Mouse (Mus musculus) heart, postnatal 4 days (tissue): ENCODE data around the gene Lhfp. TPM values are rescaled to one million over a fixed set of nuclear protein-coding genes. Genes with fewer than 3 reads are reported as not detected.
A peak's percentile ranks its signal among the peaks of the same experiment; 100 is the strongest.

Source experiments
- DNase-seq: peaks from one replicate; pipeline ENCODE4 v3.0.0; 2021
- total RNA-seq, 2 experiments: library from RNA; stranded (reverse); gene quantifications; 2 replicates each; pipeline ENCODE4 v1.2.3; 2021

Gene Lhfp
- total RNA-seq, 2 experiments from 2014 or later = 76.4 to 79.6 TPM

DNA sequence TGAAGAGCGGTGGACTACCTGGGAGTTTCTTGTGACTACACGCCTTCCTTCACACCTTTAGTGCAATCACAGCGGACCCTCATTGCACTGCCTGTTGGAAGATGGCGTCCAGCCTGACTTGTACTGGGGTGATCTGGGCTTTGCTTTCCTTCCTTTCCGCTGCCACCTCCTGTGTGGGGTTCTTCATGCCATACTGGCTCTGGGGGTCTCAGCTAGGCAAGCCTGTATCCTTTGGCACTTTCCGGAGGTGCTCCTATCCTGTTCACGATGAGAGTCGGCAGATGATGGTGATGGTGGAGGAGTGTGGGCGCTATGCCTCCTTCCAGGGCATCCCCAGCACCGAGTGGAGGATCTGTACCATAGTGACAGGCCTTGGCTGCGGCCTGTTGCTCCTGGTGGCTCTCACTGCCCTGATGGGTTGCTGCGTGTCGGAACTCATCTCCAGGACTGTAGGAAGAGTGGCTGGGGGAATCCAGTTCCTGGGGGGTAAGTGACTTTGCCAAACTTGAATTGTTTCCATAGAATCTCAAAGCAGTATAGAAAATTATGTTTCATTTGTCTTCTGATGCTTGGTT is 2.0 kb downstream of the Lhfp start:
- no peak for DNase-seq

DNA sequence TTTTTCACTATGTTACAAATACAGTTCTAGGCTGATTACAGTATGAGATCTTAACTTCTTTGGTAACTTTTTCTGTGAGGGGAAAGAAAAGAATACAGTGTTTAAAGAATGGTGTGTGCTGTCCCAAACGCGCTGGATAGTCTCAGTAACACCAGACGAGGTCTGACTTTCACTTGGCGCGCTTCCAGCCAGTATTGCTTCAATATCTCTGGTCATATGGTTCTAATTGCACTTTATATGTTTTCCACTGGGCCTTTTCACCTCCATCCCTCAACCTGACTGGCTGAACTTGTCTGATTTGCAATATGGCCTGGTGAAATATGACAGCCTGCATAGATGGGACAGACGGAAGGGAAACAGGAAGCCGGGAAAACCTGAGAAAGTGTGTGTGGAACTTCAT is 2.9 kb downstream of the Lhfp start:
- peak; percentile 72 for DNase-seq

DNA sequence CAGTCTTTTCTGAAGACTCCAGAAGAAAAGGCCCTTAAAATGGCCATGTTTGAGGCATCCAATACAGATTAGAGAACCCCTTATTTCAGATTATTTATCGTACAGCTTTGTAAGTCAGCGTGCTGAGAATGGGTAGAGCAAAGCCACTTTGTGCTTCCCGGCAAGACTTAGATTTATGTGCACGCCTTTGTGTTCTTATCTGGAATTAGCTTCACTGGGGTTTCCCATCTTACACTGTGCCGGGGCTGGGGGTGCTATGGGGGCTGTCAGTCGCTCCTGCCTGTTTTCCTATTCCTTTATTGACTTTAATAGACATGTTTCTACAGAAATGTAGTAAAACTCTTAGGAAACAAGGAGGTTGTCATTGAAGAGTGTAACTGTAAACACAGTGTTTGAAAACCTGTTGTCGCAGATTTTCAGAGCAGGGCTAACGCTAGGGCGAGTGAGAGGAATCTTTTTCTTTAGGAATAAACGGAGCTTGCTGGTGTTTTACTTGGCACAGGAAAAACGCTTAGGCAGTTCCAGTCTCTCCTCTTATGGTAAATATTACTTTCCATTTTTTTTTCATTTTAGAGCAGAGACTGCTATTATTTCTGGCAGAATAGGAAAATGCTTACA is 3.5 kb downstream of the Lhfp start:
- DNase-seq = no peak

DNA sequence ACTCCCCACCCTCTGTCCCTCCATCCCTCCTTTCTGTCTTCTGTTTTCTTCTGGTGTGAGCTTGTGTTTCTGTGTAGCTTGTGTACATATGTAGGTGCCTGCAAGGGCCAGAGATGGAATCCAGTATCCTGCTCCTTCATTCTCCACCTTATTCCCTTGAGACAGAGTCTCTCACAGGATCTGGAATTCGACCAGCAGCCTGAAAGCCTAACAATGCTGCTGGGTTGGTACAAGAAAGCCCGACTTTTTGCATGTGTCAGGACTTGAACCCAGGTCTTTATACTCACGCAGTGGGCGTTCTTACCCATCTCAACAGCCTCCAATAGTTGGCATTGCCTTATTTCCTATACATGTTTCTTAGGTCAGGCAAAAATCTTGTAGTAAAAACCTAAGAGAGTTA is 4.4 kb downstream of the Lhfp start:
- no peak for DNase-seq

DNA sequence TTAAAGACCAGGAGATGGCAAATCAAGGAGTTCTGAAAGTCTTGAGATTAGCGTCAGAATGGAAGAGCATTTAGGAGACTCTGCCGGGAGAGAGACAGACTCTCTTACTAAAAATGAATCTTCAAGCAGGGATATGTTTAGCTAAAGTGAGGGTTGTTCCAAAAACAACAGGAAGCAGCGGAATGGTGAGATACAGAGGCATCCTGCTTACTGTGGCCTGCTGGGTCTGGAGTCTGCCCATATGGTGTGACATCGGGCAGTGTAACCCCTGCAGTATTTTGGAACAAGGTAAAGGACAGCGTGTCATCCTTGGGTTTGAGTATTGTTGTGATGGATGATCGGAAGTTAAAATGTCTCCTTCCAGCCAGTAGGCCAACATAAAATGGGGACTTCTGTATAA is 5.0 kb downstream of the Lhfp start:
- DNase-seq = no peak

DNA sequence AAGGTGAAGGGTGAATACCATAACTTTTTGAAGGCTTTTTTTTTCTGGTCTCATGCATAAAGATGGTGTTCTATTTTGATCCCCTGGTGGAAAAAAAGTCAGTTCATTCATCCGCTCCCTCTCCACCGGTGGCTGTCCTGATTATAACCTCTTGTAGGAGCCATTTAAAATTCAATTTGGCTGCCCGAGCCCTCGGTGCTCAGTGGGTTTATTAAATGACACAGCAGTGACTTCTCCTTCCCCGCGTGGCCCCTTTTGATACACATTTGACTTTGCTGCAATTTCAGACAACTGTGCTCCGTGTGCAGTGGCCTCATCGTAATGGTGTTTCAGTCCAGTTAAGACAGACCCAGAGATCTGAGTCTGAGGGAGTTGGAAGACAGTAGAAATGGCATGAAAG is 11.1 kb downstream of the Lhfp start:
- no peak for DNase-seq

DNA sequence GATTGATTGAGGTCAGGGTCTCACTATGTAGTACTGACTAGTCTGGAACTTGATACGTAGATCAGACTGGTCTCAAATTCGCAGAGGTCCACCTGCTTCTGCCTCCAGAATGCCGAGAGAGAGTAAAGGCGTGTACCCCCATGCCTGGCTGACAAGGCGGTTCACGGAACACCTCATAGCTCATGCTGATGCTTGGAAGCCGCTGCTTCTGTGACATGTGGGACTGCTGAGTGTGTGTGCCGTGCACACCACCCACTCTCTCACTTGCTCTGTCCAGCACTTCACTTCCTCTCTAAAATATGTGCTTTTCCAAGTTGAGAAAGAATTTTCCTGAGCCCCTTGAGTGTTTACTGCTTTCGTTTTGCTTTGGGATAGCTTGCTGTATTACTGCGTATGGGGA is 15.1 kb downstream of the Lhfp start:
- no peak for DNase-seq

DNA sequence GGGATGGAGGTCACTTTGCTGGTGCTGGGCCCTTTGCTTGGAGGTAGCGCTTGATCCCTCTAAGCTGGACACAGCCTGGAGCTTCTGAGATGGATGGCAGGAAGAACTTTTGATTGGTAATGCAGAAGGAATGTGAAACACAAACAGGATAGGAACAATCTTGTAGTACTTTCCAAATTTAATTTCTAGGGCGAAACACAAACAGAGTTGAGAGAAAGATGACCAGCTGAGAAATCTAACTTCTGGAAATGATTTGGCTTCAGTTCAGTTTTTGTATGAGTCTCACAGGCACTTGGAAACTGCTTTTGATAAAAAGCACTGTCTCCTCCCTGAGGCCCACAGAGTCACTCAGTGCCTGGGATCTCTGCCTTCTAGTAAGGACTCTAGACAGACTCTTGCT is 18.6 kb downstream of the Lhfp start:
- no peak for DNase-seq

DNA sequence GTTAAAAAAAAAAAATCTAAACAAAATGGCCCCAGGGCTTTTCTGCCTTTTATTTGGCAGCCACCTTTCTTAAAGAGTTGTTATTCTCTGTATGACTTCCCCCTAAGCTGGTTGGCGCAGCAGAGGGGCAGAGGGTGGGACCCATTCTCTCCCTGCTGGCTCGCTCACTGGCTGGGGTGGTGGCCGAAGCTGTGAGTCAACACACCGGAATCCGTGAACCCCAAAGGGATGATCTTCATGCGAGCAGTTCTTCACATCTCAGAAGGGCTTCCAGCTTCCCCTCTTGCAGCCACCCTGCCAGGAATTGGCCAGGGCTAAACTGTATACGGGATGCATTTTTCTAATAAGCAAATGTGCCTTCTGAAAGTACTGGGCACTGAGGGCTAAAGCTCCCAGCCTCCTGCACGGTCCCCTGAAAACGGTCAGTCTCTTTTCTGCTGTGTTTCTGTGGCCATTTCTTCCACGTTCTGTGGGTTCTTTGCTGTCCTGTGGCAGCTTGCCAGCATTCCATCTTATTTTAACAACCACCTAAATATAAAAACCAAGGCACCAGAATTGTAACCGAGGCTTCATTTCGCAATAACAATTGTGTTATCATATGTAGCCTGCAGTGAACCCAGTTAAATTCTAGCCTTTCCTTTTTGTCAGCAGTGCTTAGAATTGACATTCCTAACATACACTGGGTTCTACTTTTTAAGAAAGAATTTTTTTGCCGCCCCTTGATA is 22.3 kb downstream of the Lhfp start:
- DNase-seq = peak; percentile 48

DNA sequence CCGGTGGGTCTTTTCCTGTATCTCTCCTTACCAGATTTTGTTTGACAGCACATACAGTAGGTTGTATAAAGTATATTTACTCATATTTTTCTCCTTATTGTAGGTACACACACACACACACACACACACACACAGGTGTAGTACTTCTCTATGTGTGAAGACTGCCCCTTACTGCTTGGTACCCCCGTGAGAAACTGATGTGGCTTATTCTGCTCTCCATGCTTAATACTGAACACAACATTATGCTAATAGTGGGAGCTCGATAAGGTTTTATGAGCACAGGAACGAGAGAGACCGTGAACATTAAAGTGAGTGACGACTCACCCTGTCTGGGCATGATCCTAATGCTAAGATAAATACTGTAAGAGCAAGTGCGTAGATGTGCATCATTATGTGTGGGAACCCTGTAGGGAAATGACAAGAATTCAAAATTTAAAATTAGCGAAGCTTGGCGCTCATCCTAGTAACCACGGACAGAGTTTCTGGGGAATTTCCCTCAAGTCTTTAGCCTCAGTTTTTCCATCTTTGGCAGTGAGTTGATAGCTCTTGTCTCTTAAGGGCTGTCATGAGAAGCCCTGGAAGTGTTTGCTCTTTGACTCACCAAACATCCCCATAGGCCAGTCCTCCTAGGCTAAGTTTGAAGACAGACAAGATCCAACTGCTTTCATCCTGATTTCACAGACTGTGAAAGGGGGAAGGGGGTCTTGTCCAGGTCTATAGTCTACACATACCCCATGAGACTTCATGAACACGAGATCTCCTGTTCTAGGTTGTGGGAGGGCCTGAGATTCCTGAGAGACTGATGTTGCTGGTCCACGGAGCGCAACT is 24.2 kb downstream of the Lhfp start:
- no peak for DNase-seq

DNA sequence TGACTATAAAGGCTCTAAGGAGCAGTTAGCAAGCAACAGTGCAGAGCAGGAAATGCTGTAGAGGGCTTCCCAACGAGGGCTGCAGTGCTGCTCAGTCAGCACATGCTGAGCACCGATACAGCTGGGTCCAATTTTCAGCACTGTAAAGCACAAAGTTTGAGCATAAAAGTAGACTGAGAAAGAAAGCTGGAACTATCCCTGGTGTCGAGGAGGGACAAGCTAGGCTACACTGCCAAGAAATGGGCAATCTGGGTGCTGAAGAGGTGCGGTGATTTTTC is 24.7 kb downstream of the Lhfp start:
- no peak for DNase-seq

DNA sequence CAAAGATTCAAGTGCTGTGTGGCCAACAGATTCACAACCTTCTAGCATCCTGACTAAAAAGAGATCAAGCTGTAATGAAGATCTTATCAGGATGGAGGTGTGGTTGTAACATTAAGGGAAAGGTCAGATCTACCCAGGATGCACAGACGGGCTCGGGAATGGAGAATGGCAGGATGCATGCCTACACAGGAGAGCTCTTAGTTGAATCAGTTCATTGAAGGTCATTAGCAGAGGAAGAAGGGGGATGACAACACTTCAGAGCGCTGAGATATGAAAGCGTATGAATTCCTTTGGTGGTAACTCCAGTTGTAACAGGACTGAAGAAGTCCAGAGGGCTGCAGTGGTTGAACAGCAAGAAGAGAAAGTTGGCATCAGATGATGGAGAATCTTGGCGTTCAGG is 27.1 kb downstream of the Lhfp start:
- no peak for DNase-seq

DNA sequence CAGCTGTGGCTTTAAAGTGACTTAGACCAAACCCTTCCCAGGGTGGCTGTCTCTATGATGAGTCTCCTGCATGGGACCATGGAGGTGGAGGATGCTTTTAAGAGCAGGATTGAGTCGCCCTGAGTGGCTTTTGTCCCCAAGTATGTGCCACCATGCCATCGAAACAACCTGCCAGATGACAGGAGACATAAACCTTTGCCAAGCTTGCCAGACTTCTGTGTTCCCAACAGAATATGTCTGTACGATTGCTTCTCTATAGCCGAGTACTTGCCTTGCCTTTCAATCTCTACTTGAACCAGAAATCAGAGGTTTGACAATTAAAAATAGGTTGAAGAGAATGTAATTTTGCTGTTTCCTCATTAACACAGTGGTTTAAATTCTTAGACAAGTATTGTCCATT is 32.9 kb downstream of the Lhfp start:
- no peak for DNase-seq

DNA sequence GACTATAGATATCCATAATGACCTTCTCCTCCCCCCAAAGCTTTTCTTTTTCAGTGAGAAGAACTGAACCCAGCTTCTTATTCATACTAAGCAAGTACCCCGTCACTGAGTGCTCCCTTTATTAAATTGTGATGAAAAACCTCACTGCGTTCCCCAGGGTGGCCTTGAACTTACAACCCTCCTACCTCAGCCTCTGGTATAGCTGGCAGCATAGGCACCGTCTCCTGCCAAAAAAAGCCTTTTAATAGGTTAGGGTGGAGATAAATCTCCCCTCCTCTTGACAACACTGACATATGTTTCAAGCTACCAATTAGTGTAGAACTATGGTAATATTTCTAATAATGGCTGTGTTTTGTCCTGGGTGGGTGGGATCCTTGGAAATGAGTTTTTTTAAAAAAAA is 33.4 kb downstream of the Lhfp start:
- DNase-seq = no peak

DNA sequence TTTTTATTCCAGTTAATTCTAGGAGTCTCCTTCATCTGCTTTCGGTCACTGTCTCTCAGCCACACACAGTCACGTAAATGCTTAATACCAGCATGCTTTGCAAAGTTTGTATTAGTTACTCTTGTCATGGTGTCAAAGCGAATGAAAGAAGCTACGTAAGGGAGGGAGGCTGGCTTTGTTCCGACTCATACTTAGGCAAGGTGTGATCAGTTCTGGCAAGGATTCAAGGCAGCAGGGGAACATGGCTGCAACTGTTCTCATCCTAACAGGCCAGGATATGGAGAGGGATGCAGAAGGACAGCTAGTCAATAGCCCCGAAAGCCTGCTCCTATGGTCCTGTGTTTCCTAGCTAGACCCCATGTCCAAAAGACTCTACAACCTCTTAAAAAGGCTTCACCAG is 39.0 kb downstream of the Lhfp start:
- no peak for DNase-seq

DNA sequence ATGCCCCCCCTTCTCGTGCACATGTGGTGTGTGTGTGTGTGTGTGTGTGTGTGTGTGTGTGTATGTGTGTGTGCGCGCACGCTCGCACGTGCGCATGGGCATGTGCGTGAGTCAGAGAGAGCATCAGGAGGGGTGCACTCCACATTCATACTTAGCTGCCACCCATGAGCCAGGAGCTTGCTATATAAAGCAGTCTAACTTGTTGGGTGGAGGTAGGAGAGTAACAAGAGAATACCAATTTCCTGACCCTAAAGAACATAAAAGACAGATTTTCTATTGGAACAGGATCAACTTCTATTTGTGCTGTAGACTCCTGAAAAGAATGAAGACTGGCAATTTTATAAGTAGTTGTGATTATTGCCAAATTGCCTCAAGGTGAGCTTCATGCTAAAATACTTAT is 39.4 kb downstream of the Lhfp start:
- DNase-seq = no peak

DNA sequence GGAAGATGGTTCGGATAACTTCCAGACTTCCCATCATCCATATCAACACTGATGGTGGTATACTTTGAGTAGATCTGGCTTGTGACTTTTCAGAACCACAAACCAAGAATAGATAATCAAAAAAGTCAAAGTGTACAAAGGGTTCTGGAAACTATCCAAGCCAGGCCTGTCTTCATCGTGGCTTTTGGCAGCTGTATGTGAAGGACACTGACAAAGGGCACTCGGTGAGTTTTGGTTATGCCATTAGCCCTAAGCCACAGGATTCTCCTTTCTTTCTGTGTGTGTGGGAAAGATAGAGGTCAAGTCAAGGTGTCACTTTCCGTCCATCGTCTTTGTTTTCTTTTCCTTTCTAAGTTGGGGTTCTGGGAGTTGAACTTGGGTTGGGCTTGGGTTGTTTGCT is 42.4 kb downstream of the Lhfp start:
- DNase-seq = no peak

DNA sequence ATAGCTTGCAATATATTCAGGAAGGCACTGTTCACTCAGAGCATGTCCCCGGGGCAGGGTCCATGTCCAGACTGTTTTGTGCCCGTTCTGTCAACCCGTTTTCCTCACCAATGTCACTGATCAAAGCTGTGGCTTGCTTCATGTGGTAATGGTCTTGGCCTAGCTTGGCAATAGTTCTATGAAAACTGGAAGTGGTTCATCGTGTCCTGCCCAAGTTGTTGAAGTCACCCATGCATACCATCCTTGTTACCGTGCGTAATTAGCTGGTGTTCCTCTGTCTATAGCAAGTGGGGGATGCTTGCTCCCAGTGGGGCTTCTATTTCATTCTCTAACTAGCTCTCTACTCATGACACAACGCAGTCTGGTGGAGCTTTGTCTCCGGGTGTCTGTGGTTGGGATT is 43.5 kb downstream of the Lhfp start:
- no peak for DNase-seq

DNA sequence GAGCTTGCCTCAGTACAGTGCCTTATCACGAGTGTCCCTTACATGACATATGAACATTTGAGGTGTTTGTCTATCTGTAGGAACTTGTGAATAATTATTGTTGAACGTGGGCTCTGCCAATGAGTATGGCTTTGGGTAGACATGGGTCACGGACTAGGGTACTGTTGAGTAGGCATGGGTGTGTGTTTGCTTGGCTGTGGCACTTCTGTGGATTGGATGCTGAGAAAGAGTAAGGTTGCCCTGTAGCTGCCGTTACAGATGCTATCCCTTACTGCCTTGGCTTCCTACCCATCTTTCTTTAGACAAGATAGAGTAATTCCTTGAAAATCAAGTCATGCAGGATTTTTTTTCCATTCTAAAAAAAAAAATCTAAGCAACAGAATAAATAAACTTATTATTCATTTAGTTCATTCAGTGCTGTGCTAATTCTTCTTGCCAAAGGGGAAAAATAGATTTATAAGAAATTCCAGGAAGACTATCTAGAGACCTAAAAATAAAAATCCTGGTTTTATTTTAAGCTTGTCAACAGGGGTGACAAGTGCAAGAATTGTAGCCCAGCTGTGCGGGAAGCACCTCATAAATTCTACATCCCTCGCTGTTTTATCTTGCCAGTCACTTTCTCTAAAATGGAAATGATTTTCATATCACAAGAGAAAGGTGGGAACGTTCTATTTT is 45.3 kb downstream of the Lhfp start:
- no peak for DNase-seq

DNA sequence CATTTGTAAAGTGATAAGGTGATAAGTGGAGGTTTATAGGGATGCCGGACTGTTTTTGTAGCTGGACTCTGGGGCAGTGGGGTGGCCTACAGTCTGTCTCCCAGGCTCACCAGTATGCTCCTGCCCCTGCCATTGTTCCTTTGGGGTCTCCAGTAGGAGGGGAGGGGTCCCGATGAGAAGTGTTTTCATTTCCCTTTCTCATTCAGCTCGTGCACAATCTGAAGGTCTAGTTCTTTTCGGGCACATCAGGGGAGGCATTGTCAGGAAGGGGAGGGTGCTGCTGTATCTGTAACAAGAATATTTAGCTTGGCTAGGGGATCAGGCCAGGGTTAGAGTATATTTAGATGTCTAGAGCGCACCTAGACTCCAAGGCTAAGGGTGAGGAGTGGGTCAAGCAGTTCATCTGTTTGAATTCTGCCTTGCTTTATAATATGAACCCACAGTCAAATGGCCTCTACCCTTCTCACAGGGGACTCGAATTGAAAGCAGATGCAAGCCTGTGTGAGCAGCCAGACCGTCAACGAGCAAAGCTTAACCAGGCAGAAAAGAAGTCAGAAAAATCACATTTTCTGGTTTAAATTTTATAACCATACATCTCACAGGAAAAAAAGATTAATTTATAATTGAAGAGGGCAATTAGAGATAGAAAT is 46.0 kb downstream of the Lhfp start:
- no peak for DNase-seq

DNA sequence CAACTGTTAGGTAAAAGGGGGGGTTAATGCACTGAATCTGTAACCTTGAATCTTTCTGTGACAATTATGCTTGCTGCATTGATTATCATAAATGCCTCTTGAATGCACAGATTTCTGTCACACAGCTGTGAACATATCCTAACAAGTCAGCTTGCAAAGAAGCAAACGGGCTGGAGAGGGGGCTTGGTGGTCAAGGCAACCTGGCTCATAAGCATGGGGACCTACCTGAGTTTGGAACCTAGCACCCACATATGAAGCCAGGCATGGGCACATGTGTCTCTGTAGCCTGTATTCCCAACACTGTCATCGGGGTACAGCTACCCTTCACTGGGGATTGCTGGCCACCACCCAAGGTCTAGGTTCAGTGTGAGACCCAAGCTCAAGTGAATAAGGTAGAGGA is 48.6 kb downstream of the Lhfp start:
- DNase-seq = no peak

DNA sequence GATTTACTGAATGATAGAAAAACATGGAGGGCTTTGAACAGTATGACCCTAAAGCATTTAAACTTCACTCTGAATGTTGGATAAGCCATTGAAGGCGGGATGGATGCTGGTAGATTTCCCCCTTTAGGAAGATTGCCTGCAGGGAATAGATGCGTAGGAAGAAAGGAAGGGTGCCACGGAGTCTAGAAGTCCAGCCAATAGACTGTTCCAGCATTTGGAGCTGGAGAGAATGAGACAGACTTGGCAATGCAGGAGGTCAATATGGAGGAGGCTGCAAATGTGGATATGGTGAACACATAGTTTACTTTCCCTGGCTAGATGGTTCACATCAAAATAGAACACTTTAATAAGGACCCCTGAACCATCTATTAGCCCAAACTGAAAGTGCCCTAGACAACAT is 58.9 kb downstream of the Lhfp start:
- DNase-seq = no peak

DNA sequence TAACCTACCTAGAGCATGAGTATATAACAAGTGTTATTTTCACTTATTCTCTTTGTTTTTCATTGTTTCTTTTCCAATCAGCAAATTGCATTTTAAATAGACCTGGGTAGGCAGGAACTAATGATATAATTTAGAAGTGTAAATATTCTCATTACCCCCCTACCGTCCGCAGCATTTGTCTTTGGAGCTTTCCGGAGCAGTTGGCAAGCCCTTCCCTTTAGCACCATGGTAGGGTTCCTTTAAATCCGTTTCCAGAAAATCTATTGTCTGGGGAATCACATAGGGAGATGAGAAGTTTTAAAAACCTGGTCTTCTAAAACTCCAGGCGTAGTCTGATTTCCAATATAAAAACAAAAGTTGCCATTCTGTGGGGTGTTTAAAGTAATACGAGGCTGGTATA is 59.5 kb downstream of the Lhfp start:
- DNase-seq = no peak
